Mouse (Mus musculus) MEL (cell line): ENCODE results near the gene Tmem33.

ENCODE experiments used
- CTCF ChIP-seq, 3 experiments: IDR thresholded peaks in 2 of 3; conservative IDR thresholded peaks in 1 of 3; 2 replicates each; pipeline ENCODE4 v1.5.1; 2011 to 2012; ENCODE audit warnings: low read length in 3 of 3, low read depth in 2 of 3, mild to moderate bottlenecking in 2 of 3, improper control_type of control experiment in 1 of 3, inconsistent platforms in 1 of 3, mixed read lengths in 1 of 3, moderate library complexity in 1 of 3; ENCODE audit not compliant: control insufficient read depth in 1 of 3, insufficient read depth in 1 of 3, poor library complexity in 1 of 3, severe bottlenecking in 1 of 3
- E2F4 ChIP-seq: IDR thresholded peaks from 2 replicates; pipeline ENCODE4 v1.6.1; 2011; ENCODE audit warnings: low read depth, low read length, improper control_type of control experiment, borderline replicate concordance
- ELF1 ChIP-seq: IDR thresholded peaks from 2 replicates; pipeline ENCODE4 v1.6.1; 2014; ENCODE audit warnings: low read depth, mild to moderate bottlenecking, inconsistent platforms, low read length, improper control_type of control experiment, moderate library complexity
- ZC3H11A ChIP-seq: IDR thresholded peaks from 2 replicates; pipeline ENCODE4 v1.6.1; 2012; ENCODE audit warnings: low read depth, mild to moderate bottlenecking, inconsistent platforms, low read length, improper control_type of control experiment

GRCm38 (mm10) chr5:67296171-67296570 is 35.8 kb downstream of the Tmem33 start:
- TF ChIP-seq E2F4 (no peak), CTCF (IDR thresholded peaks at IDR 0.05 in 2 of 3, conservative IDR thresholded peaks at IDR 0.05 in 1 of 3; ENCODE audit: control insufficient read depth in 1 of 3, insufficient read depth in 1 of 3, low read depth in 2 of 3, low read length in 3 of 3, poor library complexity in 1 of 3, severe bottlenecking in 1 of 3) (no peak), ELF1 (no peak), ZC3H11A (no peak)
